Mouse (Mus musculus) forebrain, embryonic 16.5 days (tissue): Measurements from ENCODE around the gene Bche. TPM values are rescaled to one million over a fixed set of nuclear protein-coding genes. Genes with fewer than 3 reads are reported as not detected.

Experiments
- ATAC-seq: fragments of 200-750 bp; cut with Nextera tagmentation; 2 replicates; pipeline ENCODE4 v1.8.0; 2017; ENCODE audit warnings: mild to moderate bottlenecking, moderate library complexity
- H3K27ac ChIP-seq: fragments of 300-500 bp; sonication (generic); 2 replicates; pipeline ENCODE4 v1.5.1; 2014; ENCODE audit warnings: low read length, control low read depth
- H3K27me3 ChIP-seq: fragments of 300-500 bp; sonication (generic); replicated peaks from 2 replicates; pipeline ENCODE4 v1.6.1; 2014; ENCODE audit warnings: low read length; ENCODE audit not compliant: control insufficient read depth, insufficient read depth
- H3K36me3 ChIP-seq: fragments of 300-500 bp; sonication (generic); 2 replicates; pipeline ENCODE4 v1.6.1; 2014; ENCODE audit not compliant: control insufficient read depth, insufficient read depth
- H3K4me1 ChIP-seq: fragments of 300-500 bp; sonication (generic); replicated peaks from 2 replicates; pipeline ENCODE4 v1.6.1; 2014; ENCODE audit warnings: low read length; ENCODE audit not compliant: control insufficient read depth, insufficient read depth
- H3K4me2 ChIP-seq: fragments of 300-500 bp; sonication (generic); 2 replicates; pipeline ENCODE4 v1.6.1; 2014; ENCODE audit warnings: mild to moderate bottlenecking, low read length, control low read depth
- H3K4me3 ChIP-seq: fragments of 300-500 bp; sonication (generic); replicated peaks from 2 replicates; pipeline ENCODE4 v1.5.1; 2014; ENCODE audit warnings: mild to moderate bottlenecking, low read length, control low read depth
- H3K9ac ChIP-seq: fragments of 300-500 bp; sonication (generic); replicated peaks from 2 replicates; pipeline ENCODE4 v1.6.1; 2014; ENCODE audit warnings: low read depth, low read length, control low read depth
- H3K9me3 ChIP-seq: fragments of 300-500 bp; sonication (generic); 2 replicates; pipeline ENCODE4 v1.6.1; 2016; ENCODE audit warnings: low read length; ENCODE audit not compliant: control insufficient read depth
- WGBS: fragments of 180-500 bp; shearing (Covaris S2); extraction: QIAGEN DNeasy Blood & Tissue Kit; methylation state at CpG from one replicate; pipeline ENCODE4 v1.1.7; 2014; 5-methylcytosine and 5-hydroxymethylcytosine counted together
- polyA plus RNA-seq: library from polyadenylated mRNA; unstranded; fragments of >200 nt; fragmentation: Nextera tagmentation; extraction: Ambion mirVana; gene quantifications from 2 replicates; pipeline ENCODE4 v1.2.1, GENCODE M21; 2015

Gene Bche
- polyA plus RNA-seq, 1 experiment from 2014 or later: 0.76 TPM

DNA sequence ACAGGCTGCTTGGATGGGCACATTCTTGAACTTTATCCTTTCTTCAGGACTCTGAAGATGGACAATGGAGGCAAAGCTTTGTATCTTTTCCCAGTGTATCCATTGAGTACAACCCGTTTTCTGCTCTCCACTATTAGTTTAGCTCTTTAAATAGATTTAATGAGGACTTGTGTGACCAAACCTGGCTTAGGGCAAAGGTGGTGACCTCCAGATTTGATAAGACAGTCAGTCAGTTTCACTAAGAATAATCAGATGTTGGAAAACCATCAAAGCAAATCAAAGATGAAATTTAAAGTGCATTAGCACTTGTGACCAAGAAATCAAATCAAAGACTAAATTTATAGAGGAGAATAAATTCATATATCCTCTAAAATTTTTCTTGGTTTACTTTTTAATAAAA, 1.7 kb downstream of the Bche start:
- Histone ChIP-seq H3K4me2 (no peak overlapping the region), H3K9ac (no peak overlapping the region), H3K4me3 (no peak overlapping the region), H3K27me3 (no peaks in the 10 kb centered on the region), H3K9me3 (no peaks in the 10 kb centered on the region), H3K4me1 (peaks cover 5% of the 10 kb centered on the region), H3K27ac (no peak overlapping the region), H3K36me3 (no peaks in the 10 kb centered on the region)
- no peak for ATAC-seq
- 42% methylated on average over 1 of the region's 1 CpGs for WGBS

DNA sequence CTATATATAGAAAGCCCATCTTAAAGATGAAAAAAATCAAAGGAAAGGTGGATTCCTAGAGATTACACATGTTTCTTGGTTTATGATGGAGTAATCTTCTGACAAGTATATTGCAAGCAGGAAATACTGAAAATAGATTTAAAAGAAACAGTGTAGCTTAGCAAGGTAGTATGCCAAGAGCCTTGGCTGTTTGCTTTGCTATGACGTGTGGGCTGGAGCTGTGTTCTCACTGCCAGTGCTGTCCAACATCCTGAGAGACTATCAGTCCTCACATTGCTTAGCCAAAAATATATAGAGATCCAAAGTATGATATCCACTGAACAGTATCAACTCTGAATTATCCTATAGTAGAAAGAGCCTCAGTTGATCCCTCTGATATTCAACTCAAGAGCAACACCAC, 9.3 kb downstream of the Bche start:
- Histone ChIP-seq H3K9ac (no peak overlapping the region), H3K4me2 (no peak overlapping the region), H3K4me1 (no peaks in the 10 kb centered on the region), H3K9me3 (no peaks in the 10 kb centered on the region), H3K36me3 (no peaks in the 10 kb centered on the region), H3K27me3 (no peaks in the 10 kb centered on the region), H3K4me3 (no peak overlapping the region), H3K27ac (no peak overlapping the region)
- WGBS: 67% methylated on average over 1 of the region's 1 CpGs
- ATAC-seq: no peak

DNA sequence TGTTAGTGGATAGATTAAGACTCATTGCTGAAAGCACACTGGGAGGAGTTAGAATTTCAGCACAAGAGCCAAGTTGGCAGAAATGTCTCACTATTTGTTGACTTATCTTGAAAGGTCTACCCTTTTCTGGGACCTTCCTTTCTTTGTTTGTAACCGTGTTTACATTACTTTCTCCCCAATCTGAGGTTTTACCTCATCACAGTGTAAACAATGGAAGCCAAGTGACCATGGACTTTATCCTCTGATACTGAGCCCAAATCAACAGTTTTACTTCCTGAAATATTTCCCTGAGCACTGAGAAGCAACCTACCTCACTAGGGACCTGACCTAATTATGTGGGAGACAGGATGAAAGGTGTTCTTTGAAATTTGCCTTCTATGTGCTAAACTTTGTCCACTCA, 34.9 kb downstream of the Bche start:
- H3K9me3 ChIP-seq: no peaks in the 10 kb centered on the region
- H3K4me3 ChIP-seq: no peak overlapping the region
- H3K36me3 ChIP-seq: no peaks in the 10 kb centered on the region
- H3K9ac ChIP-seq: no peak overlapping the region
- H3K27ac ChIP-seq: no peak overlapping the region
- H3K4me2 ChIP-seq: no peak overlapping the region
- no peaks in the 10 kb centered on the region for H3K27me3 ChIP-seq
- 77% methylated on average over 1 of the region's 1 CpGs for WGBS
- no peak for ATAC-seq
- no peaks in the 10 kb centered on the region for H3K4me1 ChIP-seq

DNA sequence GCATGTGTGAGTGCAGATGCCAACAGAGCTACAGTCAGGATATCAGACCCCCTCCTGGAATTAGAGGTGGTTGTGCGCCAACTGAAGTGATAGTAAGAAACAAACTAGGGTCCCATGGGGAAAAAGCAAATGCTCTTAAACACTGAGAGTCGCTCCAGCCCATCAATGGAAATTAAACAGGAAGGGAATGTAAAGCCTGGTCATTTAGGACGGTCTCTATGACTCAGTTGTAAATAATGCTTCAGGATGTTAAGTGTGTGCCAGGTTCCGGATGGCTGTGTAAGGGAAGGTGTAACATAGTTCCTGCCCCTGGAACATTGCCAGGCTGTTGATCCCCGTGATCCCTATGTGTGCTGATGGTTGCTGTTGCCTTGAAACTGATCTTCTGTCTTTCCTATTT, 40.0 kb downstream of the Bche start:
- Histone ChIP-seq H3K4me1 (no peaks in the 10 kb centered on the region), H3K4me2 (no peak overlapping the region), H3K9ac (no peak overlapping the region), H3K27ac (no peak overlapping the region), H3K36me3 (no peaks in the 10 kb centered on the region), H3K27me3 (no peaks in the 10 kb centered on the region), H3K4me3 (no peak overlapping the region), H3K9me3 (no peaks in the 10 kb centered on the region)
- 88% methylated on average over 5 of the region's 5 CpGs for WGBS
- ATAC-seq: no peak

DNA sequence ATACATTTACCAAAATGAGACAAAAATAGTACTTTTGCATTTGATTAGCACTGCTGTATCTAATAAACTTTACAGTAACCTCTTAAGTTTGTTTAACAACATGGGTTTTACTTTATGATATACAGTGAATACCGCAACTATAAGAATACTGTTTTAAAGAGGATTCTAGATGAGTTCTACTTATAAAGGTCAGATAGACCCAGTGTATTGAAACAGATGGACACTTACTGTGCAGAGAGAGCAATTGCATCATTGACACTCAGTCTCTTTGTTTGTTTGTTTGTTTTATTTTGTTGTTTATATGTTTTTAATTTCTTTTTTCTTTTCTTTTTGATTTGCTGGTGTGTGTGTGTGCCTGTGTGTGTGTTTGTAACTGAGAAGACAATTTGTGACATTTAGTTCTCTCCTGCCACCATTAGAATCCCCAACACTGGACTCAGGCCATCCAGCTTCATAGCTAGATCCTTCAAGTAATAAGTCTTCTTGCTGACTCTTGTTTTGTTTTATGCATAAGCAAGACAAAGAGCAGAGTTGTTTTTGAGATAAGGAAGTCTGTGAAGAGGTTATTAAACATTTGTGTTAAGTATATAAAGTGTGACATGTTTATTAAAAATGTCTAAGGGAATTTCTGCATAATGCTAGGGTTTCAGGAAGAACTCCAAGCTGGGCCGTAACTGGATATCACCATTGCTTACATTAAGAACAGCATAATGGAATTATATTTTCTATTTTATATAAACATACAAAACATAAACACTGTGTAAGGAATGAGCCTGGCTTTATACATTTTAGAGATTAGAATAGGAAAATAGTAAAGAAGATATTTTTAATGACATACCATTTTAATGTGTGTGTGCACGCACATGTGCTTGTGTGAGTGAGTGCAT, 40.7 kb downstream of the Bche start:
- H3K9me3 ChIP-seq: no peaks in the 10 kb centered on the region
- H3K27ac ChIP-seq: no peak overlapping the region
- H3K9ac ChIP-seq: no peak overlapping the region
- ATAC-seq: no peak
- WGBS: 95% methylated on average over 3 of the region's 3 CpGs
- no peak overlapping the region for H3K4me3 ChIP-seq
- no peaks in the 10 kb centered on the region for H3K4me1 ChIP-seq
- no peak overlapping the region for H3K4me2 ChIP-seq
- no peaks in the 10 kb centered on the region for H3K27me3 ChIP-seq
- no peaks in the 10 kb centered on the region for H3K36me3 ChIP-seq

DNA sequence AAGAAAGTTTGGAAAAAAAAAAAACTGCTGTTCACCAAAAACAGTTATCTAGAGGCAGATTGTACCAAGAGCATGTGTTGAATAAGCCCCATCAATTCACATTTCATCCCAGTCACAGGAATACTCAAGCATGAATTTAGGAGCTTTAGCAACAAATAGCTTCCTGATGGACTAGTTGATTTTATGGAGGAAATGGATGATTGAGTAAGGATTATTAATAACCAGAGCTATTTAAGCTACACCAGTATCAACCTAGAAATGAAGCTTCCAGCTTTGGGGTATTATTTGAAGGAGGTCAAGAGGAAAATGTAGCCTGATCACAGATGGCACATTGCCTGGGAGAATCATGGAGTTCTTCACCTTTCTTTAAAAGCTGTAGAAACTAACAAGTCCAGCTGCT, 57.9 kb downstream of the Bche start:
- no peak overlapping the region for H3K4me3 ChIP-seq
- H3K9me3 ChIP-seq: no peaks in the 10 kb centered on the region
- no peaks in the 10 kb centered on the region for H3K4me1 ChIP-seq
- H3K4me2 ChIP-seq: no peak overlapping the region
- H3K36me3 ChIP-seq: no peaks in the 10 kb centered on the region
- no peak overlapping the region for H3K9ac ChIP-seq
- H3K27me3 ChIP-seq: no peaks in the 10 kb centered on the region
- ATAC-seq: no peak
- H3K27ac ChIP-seq: no peak overlapping the region

DNA sequence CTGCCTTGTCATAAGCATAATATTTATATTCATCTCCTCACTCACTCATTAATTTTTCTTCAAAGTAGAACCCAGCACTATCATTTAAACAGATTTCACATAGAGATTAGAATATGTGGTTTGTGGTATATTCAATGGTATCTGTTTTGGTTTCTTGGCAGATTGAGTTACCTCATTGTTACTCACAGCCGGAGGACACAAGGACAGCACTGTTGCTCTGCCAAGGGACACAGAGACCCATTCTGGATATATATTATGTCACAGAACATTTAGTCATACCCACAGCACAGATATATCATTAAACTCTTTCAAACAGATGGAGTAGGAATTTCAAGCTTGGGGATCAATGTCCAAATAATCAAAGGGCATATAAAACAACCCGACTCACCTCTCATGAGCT, 61.2 kb downstream of the Bche start:
- no peak overlapping the region for H3K4me2 ChIP-seq
- ATAC-seq: no peak
- H3K36me3 ChIP-seq: no peaks in the 10 kb centered on the region
- 85% methylated on average over 2 of the region's 2 CpGs for WGBS
- no peaks in the 10 kb centered on the region for H3K4me1 ChIP-seq
- no peak overlapping the region for H3K27ac ChIP-seq
- no peaks in the 10 kb centered on the region for H3K27me3 ChIP-seq
- H3K9me3 ChIP-seq: no peaks in the 10 kb centered on the region
- H3K9ac ChIP-seq: no peak overlapping the region
- no peak overlapping the region for H3K4me3 ChIP-seq

DNA sequence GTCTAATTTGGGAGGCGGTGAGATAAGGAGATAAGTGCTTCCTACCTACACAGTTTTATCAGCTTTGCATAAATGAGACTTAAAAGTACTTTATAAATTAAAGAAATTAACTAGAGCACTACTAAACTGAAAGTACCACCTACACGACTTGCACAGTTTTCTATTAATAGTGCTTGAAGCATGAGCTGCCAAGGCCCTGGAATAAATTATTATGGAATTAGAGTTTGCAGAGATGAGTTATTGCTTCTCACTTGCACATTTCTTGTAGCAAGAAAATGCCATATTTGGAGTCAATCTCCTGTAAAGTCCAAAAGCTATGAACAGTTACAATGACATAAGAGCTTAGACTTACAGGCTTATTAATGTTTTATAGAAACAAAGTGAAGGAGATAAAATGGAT, 96.8 kb downstream of the Bche start:
- 91% methylated on average over 2 of the region's 2 CpGs for whole genome bisulfite sequencing
- Histone ChIP-seq H3K4me3 (no peak overlapping the region), H3K4me2 (no peak overlapping the region), H3K27me3 (no peaks in the 10 kb centered on the region), H3K4me1 (no peaks in the 10 kb centered on the region), H3K9ac (no peak overlapping the region), H3K27ac (no peak overlapping the region), H3K36me3 (no peaks in the 10 kb centered on the region), H3K9me3 (no peaks in the 10 kb centered on the region)
- no peak for ATAC-seq

DNA sequence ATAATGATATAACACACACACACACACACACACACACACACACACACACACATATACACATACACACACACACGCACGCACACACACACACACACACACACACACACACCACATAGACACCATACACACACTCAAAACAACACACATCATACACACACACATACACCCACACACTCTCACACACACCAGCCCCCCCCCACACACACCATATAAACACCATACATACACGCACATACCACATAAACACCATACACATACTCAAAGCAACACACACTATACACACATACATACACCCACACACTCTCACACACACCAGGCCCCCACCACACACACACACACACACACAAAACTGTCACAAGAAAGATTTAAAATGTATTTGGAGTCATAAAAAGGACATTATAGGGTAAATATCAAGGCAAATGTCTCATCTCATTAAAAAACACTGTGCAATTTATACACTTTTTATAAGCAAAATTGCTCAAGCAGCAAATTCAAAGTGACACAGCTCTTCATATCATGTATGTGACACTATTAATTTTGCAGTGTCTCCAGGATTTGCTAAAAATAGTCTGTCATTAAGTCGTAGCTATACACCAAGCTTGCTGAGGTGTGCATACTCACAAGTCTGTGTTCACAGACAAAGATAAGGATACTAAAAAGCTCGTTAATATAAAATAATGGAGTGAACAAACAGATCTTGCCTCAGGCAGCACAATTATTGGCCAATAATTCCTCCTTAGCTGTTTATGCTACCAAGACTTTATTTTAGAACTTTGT, 116.3 kb downstream of the Bche start:
- no peak for ATAC-seq
- no peaks in the 10 kb centered on the region for H3K9me3 ChIP-seq
- H3K4me2 ChIP-seq: no peak overlapping the region
- no peak overlapping the region for H3K9ac ChIP-seq
- no peaks in the 10 kb centered on the region for H3K4me1 ChIP-seq
- no peak overlapping the region for H3K27ac ChIP-seq
- H3K36me3 ChIP-seq: no peaks in the 10 kb centered on the region
- H3K27me3 ChIP-seq: no peaks in the 10 kb centered on the region
- 67% methylated on average over 4 of the region's 5 CpGs for WGBS
- H3K4me3 ChIP-seq: no peak overlapping the region
